Mouse (Mus musculus) cerebellum, adult 8-10 months (tissue): Measurements from ENCODE around the gene Echs1.
"Not testable (repeated sequence)": the region's sequence is repeated elsewhere in the genome, so short reads cannot be mapped to it uniquely, and the experiment has no call there.

Experiments
- DNase-seq: peaks from one replicate; pipeline ENCODE4 v3.0.0; 2022

The Echs1 gene

DNA sequence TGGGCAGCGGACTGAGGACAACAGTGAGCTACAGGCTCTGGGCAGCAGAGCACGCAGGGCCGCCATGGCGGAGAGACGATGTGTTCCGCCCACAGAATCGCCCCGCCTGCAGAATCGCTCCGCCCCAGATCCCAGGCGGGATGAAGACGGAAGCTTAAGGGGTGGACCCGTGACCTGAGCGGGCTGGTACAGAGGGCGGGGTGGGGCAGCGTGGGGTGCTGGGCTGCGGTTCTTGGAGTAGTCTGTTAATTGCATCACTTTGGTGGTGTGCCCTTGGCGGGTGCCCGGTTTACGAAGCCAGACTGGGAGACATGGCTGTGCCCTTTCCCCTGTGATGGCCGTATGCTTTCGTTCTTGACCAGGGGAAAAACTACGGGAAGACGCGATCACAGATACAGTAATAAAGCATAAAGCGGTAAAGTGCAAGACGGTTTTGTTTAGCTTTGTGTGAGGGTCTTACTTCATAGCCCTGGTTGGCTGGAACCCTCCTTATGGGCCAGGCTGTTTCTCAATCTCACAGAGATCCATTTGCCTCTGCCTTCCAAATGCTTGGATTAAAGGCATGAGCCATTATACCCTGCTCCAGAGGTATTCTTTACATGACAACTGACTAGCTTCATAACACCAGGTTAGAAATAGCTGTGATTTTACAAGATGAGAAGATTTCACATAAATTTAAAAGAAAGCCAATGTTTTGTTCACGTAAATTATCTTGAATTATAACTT, at the start of gene Echs1:
TSS of gene Echs1 (minus strand) at position 148 of the 726 bp plus-strand sequence.
- peak; percentile 85 for DNase-seq

DNA sequence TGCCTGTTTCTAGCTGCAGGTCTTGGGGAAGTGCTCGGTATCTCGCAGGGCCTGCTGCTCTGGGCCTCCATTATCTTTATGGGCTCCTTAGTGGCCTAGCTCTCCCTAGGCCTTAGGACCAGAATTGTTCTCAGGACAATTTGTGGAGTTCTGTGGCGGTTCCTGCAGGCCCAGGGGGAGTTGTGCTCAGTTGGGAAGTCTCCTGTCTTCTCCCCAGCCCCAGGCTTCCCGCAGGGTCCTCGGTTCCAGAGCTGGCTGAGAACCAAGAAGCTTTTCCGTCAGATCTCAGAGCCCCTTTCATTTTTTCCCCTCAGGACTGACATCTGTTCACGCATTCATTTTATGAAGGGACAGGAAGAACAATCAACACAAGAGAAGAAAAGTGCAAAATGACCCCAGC, 48.4 kb upstream of the Echs1 start, which contains the start of gene Olfr522:
TSS of gene Olfr522 (minus strand) at position 101 of the 400 bp plus-strand sequence.
- no peak for DNase-seq

DNA sequence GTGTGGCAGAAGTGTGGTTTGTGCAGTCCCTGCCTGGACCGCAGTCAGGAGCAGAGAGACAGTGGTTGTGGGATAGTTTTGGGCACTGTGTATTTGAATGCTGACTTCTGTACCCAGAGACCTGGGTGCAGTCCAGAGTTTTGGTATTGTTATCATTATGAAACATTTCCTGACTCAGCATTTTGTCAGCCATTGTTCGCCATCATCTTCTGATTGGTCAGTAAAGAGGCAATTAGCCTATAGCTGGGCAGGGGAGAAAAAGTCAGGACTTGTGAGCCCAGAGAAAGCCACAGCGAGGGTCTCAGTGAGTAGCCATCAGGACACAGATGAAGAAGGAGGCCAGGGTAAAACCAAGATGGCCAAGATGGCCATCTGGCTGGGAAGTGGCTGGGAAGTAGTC, 44.1 kb upstream of the Echs1 start:
- DNase-seq = no peak

DNA sequence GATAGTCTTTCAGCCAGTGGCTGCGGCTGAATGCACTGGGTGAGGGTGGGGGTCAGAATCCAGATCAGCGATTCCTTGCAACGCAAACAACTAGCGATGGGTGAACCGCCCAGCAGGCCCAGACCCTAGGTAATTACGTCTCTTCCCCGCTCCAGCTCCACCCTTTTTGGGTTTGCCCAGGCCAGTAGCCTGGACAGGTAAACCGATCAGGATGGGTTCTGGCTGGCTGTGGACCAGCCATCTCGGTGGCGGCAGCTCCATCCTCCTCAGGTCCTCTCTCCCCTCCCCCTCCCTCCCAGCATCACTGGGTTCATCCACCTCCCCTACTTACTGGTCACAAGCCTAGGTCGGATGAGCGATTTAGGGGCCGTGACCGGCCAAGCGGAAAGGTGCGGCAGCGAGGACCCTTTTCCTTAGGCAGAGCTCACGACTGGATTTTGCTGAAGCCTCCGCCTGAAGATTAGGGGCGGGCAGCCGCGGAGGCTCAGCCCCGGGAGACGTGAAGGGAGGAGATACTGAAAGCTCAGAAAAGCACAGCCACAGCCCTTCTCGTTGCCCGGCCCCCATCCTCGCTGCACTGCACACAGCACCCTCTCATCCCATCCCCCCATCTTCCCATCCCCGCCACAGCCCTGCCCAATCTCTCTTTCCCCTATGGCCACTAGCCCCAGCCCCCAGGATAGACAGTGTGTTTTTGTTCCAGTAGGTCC, 38.1 kb upstream of the Echs1 start, which contains the start of gene Sprn:
TSS of gene Sprn (minus strand) at position 660 of the 710 bp plus-strand sequence.
- peak; percentile 66 for DNase-seq

DNA sequence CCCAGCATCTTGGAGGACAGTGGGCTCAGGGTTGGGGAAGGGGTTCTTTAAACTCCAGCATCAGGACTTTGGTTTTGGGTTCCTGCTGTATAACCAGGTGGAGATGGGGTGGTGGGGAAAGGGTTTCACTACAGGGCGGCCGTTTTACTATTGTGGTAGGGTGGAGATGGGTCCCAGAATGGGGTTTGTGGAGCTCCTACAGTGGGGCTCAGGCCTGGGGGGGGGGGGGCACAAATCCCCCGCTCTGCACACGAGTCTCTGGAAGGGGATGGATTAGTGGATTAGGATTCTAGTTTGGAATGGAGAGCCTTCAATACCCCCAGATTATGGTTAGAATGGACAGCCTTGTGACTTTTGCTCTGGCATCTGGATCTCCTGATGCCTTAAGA, 37.5 kb upstream of the Echs1 start:
- no peak for DNase-seq

DNA sequence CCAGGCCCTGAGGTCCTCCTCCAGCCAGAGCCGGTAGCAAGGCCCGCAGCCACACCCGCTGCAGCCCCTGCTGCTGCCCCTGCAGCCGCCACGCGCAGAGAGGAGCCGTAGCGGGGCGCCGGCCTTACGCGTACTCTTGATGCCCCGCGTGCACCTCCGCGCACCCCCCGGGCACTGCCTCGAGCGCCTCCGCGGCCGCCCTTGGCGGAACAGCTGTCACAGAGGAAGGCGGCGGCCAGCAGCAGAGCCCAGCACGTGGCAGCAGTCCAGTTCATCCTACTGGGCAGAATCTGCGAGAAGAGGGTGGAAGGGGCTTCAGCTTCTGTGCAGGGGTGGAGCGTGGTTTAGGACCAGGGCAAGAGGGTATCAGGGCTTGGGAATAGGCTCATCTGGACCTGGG, 37.1 kb upstream of the Echs1 start:
- peak; percentile 66 for DNase-seq

DNA sequence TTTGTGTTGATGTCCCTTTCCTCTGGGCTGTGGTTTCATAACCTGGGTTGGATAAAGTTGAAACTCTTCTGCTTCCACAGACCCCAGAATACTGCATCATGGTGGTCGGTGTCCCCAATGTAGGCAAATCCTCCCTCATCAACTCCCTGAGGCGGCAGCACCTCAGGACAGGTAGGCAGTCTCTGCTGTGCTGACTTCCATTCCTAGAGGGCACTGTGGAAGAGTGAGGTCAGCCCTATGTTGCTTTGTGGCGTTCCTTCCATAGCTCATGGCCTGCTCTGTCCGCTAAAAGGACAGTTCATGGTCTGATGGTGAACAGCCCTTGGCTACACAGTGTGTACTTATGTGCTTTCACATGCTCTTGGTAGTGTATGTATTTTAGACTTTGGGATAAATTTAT, 28.3 kb upstream of the Echs1 start:
- DNase-seq = no peak

DNA sequence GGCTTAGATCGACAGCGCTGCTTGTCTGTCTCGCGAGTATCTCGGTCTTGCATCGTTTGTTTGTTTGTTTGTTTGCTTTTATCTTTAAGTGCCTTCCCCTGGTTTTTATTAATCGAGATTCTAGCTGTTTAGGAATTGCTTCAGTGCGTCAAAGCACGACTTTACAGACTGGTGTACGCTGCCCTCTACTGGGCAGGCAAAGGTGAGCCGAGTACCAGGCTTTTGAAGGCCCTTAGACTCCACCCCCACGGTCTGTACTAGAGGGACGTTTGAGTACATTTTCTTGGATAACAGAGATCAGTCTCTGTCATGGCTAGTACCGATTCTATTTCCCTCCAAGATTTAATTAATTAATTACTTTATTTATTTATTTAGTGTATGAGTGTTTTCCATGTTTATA, 25.1 kb upstream of the Echs1 start:
- DNase-seq = peak; percentile 68

DNA sequence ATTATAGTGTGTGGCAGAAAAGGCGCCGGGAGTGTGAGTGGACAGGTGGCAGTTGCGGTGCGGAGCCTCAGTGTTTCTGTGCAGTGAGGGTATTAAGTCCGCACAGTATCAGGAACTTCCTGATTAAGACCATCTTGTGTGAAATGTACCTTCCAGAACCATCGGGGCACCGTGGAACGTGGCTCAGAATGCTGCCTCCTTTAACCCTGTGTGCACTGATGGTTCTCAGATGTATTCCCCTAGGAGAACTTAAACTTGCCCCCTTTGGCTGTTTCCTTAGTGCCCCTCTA, 21.7 kb upstream of the Echs1 start:
- no peak for DNase-seq

DNA sequence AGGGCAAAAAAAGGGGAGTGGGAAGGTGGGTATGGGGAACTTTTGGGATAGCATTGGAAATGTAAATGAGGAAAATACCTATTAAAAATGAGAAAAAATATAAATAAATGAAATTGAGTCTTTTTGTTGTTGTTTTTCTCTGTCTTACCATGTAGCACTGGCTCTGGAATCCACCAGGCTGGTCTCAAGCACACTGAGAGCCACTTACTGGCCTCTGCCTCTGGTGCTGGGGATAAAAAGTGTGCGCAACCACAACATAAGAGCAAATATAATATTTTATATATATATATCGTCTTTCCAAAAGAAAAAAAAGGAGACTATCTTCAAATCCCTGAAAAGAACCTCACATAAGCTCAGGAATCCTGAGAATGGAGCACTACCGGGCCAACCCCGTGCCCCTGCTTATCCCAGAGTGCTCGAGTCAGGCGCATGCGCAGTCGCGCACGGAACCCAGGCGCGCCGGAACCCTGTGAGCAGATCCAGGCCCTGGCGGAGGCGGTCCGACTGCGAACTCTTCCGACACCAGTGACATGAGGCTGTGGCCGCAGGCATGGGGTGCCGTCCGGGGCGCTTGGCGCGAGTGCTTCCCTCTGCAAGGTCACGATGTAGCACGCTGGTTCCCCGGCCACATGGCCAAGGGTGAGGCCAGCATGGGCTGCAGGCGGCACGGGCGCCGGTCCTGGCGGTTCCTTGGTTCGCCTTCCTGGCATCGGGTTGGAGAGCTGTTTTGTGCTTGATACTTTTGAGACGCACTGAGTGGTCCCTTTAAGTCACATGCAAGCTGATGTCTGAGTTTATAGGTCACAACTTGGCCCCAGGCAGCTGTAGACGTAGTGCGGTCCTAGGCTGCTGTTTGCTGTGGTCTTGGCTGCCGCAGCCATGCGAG, 21.1 kb upstream of the Echs1 start, which contains the start of gene Mtg1:
TSS of gene Mtg1 (plus strand) at position 430 of the 886 bp plus-strand sequence.
- peak; percentile 98 for DNase-seq

DNA sequence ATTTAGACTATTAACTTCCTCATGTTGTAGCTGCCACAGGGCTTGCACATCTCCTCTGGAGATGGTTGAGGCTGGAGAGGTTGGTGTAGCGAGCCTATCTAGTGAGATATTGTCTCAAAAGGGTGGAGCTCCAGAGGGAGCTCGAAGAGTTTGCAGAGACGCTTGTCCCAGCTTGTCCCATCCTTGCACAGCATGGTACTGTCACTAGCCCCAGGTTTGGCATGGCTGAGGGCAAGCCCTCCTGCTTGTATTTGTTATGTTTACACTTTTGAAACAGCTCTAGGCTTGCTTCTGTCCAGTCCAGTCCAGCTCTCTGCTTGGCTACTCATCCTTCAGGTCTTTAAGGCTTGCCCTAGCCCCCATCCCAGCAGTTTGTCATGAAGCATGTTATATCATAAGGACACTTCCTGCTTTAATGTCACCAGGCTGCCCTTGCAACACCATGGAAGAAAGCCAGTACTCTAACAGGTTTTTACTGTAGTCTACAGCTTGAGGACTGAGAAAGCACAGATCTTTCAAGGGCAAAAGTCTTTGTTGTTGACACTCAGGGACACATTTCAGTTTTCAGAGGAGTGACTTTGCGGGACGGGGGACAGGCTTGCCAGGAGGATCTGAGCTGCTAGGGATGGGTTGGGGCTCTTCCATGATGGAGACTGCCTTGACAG, 19.0 kb upstream of the Echs1 start:
- no peak for DNase-seq

DNA sequence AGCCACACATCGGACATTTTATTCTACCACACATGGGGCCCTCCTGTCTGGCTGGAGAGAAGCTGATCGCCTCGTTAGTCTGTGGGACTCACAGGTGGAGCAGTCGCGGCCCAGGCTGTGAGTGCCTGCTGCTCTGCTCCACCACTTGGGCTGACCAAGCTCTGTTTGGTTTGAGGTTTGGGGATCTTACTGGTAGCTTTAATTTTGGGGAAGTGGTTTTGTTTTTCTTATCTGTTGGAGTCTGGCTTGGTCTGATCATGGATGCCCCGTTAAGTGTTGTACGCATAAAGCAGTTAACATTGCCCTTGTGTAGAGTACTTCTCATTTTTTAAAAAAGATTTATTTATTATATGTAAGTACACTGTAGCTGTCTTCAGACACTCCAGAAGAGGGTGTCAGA, 17.8 kb upstream of the Echs1 start:
- DNase-seq = not testable (repeated sequence)

DNA sequence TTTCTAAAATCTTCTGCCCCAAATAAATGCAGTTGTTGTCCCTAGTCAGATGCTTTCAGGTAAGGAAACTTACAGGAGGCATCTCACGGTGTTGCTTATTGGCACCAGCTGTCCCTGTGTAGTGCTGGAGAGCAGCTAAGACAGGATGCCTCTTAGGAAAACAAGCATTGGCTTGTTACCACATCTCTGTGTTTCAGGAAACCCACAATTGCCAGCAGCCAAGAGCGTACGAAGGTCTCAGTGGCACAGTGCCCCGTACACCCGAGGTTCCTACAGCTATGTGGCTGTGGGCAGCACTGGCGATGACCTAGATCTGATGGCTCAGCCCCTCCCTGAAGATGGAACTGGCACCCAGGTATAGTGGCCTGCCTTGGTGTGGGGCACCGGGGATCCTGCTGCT, 15.9 kb upstream of the Echs1 start:
- not testable (repeated sequence) for DNase-seq

DNA sequence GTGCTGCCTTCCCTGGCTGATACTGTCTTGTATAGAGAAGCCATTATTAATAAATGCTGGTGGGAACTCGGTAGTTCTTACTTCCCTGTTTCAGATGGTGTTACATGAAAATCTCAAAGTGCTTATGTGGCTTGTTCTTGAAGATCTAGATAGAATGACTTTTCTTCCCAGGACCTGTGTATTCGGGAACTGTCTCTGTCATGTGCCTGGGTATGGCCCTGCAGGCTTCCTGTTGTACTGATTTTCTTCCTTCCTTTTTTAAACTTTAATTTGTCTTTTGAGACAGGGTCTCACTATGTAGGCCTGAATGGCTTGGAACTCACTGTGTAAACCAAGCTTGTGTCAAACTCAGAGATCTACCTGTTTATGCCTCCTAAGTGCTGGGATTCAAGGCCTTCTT, 11.6 kb upstream of the Echs1 start:
- DNase-seq = no peak

DNA sequence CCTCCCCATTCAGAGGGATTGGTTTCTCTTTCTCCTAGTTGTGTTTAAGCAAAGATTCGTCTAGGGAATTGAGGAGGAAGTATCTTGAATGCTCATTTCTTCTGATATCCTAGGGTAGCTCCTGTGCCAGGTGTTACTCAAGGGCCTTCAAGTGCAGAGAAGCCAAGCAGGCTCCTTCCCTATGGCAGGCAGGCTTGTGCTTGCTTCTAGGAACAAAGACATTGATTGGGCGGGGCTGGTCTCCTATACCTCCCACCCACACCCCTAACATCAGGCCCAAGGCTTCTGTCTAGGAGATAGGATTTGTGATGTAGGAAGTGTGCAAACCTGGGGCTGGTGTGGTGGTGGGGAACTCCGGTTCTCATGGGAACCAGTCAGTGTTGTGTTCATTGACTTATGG, 10.7 kb upstream of the Echs1 start:
- no peak for DNase-seq

DNA sequence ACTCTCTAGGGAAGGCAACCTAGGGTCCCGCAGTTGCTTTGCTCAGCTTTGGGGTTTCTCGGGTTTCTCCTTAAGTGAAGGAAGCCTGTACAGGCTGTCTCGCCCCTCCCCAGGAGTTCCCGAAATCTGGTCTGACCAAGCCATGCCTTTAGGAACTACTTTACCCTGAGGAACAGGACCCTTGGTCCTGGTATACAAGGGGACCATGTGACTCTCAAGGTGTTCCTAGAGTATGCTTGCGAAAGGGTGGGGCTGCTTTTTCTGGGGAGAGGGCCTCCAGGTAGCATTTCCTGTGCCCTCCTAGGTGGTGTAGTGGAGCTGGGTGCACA, 9.7 kb upstream of the Echs1 start:
- DNase-seq = no peak

DNA sequence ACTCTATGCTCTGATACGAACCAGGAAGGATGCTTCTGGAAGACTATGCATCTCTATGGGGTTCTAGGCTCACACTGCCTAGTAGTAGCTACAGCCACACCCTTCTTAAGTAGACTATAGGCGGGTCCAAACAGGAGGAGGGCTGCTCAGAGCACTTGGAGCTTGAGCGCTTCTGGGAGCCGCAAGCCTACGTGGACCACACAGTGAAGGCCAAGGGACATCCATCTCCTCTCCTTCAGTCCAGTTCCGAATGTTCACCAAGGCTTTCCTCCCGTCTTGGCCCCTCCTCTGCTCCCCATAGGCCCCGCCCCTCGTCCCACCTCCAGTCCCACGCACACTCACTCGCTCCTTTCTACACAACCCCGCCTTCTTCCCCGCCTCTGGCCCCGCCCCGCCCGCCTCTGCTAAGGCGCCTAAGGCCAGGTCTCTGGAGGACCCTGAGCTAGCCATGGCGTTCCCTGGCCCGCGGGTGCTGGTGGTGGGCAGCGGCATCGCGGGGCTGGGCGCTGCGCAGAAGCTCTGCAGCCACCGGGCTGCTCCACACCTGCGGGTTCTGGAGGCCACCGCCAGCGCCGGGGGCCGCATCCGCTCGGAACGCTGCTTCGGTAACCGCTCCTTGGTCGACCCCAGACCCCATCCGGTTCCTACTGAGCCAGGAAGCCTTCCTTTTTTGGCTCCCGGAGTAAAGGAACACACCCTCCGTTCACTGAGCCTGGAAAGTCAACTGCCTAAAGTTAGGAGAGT, 9.2 kb upstream of the Echs1 start:
- peak; percentile 92 for DNase-seq

DNA sequence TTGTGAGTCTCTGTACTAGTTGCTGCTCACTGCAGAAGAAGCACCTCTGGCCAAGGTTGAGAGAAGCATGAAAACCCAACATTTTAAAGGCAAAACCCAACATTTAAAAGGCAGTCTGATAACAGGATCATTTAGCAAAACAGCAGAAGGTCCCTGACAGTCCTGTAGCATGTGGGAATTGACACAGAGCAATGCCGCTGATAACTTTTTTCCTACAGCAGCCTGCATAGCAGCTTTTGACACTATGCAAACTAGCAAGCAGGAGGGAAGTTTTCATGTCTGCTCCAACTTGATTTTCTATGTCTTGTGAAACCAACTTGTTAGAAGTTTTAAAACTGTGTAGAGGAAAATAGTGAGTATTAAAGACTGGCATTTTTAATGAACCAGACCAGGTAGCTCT, 8.1 kb upstream of the Echs1 start:
- no peak for DNase-seq

DNA sequence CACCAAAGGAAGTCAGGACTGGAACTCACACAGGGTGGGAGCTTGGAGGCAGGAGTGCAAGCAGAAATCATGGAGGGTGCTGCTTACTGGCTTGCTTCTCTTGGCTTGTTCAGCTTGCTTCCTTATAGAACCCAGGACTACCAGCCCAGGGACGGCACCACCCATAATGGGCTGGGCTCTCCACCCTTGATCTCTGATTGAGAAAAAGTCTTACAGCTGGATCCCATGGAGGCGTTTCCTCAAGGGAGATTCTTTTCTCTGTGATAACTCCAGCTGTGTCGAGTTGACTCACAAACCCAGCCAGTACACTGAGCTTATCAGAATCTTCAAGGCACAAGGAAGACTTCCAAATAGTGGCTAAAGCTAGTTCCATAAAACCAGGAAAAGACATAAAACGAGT, 6.5 kb upstream of the Echs1 start:
- DNase-seq = no peak

DNA sequence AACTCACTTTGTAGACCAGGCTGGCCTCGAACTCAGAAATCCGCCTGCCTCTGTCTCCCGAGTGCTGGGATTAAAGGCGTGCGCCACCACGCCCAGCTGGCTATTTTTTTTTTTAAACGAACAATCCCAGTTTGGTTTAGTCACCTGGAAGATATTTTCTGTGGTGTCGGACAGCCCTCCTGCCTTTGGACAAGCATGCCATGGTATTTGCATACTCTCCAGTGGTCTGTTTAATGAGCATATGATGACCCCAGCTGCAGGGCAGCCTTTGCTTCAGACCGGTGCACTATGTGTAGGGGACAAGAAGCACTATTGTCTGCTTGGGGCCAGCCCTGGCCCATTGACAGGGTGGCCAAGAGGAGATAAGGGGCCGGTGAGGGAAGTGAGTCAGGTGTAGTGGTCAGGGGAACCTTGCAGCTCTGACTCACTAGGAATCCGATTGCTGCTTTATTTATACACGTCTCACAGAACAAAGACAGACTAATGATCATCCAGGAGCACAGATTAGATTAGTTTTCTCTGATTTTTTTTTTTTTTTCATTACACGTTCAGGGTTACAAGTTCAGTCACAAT, 5.1 kb upstream of the Echs1 start:
- no peak for DNase-seq

DNA sequence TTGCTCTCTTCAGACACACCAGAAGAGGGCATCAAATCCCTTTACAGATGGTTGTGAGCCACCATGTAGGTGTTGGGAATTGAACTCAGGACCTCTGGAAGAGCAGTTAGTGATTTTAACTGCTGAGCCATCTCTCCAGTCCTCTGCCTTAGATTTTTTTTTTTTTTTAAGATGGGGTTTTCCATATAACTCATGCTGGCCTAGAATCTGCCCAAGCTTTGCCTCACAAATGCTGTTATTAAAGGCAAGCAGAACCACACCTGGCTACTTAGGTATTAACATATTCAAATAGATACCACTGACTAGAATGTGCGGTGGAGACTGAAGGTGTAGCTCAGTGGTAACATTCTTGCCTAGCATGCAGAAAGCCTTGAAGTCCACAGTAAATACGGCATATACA, 4.2 kb upstream of the Echs1 start:
- DNase-seq = no peak
